Mouse (Mus musculus) layer of hippocampus, postnatal 25 days (tissue): ENCODE results near the gene Tnfsf9. TPM values are rescaled to one million over a fixed set of nuclear protein-coding genes. Genes with fewer than 3 reads are reported as not detected.
"Not testable (repeated sequence)": the region's sequence is repeated elsewhere in the genome, so short reads cannot be mapped to it uniquely, and the experiment has no call there.

ENCODE experiments used
- DNase-seq, 2 experiments: peaks; one replicate each; pipeline ENCODE4 v3.0.0; 2022; ENCODE audit warnings: mixed read lengths in 2 of 2, low spot score in 1 of 2; ENCODE audit errors: extremely low spot score in 1 of 2
- total RNA-seq, 2 experiments: library from RNA; stranded (reverse); gene quantifications; 2 replicates each; pipeline ENCODE4 v1.2.3; 2021

Tnfsf9 gene
- total RNA-seq, 2 experiments from 2014 or later: 0.54 to 0.85 TPM

DNA sequence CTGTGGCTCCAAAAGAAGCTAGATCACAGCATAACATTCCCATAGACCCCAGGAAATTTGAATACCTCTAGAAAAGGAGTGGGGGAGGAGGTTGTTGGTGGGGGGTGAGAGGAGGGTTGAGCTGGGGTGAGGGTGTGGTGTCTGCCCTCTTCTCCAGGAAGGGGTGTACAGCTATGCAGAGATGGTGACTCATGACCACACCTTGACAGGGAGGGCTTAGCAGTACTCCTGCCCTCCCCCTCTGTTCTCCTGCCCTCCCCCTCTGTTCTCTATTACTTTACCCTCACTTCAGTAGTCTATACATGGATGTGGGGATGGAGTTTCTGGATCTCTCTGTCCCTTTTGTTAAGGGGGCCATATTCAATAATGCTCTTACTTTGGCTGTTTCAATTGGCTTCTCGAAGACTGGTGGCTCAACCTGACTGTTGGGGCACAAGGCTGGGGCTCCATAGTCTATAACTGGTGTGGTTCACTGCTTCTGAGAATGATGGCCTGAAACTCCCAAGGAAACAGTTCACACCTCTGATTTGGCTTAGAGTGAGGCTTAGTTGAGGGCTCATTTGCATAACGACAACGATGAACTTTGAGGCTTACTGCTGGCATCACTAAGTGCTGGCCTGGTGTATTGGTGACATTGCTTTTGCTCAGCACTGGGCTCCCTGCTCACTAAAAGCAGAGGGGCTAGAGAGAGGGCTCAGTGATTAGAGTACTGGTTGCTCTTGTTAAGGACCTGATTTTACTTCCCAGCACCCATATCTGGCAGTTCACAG lies 20.9 kb downstream of the Tnfsf9 start:
- DNase-seq: no peak

DNA sequence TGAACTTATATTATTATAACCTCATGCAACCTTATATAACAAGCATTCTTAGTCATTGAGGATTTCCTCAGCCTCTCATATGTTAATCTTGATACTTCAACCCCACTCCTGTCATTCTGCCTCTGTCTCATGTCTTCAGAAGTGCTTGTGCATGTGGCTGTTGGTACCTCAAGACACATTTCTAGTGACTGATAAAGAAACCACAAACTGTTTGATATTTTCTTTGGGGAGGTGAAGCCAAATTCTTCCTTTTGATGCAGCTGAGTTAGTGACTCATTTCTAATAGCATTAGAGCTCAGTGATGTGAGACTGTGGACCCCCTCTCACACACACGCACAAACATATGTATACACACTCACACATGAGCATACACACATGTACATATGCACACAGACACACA lies 26.7 kb downstream of the Tnfsf9 start:
- DNase-seq: no peak

DNA sequence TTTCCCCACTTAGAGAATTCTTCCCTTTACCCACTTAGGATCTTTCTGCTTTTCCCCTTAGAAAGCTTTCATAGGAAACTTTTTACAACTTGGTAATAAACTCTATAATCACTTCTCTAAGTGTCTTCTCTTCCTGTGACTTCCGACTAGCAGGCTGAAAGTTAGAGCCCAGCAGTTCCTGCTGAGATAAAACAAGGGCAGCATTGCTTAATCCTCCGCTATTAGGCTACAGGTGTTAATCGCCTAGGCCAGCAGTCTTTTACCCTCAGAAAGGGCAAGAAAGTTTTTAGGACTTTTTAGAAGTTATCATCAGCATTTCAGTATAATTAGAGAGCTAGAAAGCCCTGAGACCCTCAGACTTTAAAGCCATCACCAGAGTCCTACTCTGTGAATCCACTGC lies 28.9 kb downstream of the Tnfsf9 start:
- DNase-seq: not testable (repeated sequence)

DNA sequence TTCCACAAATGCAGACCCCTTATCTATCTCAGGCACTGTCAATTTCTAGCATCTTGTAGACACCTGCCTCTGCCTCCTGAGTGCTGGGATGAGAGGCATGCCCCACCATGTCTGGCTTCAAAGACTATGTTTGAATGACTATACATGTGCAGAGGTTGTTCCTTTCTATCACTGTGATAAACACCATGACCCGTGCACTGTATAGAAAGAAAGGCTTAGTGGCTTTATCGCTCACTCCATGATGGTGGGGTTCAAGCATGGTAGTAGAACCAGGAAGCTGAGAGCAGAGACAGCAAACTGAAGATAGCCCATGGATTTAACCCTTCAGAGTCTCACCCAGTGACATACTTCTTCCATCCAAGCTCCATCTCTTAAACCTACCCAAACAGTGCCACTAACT lies 29.6 kb downstream of the Tnfsf9 start:
- no peak for DNase-seq

DNA sequence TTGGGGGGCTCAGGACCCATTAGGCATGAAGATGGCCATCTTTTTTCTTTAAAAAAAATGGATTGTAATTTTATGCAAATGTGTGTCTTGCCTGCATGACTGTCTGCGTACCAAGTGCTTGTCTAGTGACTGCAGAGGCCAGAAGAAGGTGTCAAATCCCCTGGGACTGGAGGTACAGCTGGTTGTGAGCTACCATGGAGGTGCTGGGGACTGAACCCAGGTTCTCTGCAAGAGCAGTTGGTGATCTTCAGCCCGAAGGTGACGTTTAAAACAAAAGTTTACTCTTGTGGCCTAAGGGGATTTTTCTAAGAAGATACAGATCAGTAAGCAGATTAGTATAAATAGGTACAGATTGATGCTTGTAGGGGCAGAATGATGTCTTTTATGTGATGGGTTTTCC lies 30.5 kb downstream of the Tnfsf9 start:
- DNase-seq: no peak

DNA sequence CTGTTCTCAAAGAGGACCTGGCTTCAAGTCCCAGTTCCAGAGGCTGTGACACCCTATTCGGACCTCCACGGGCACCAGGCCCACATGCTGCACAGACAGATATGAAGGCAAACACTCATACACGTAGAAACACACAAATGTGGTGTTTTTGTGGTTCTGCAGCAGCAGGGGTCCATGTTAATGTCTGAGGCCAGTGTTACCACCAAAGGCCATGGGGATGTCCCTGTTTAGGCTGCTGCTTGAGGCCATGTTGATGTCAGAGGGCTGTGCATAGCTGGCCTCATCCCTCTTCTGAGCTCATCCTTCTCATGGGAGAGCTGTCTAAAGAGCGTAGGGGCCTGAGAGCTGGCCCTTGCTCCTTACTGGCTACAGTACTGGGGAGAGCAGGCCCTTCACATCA lies 33.6 kb downstream of the Tnfsf9 start:
- no peak for DNase-seq

DNA sequence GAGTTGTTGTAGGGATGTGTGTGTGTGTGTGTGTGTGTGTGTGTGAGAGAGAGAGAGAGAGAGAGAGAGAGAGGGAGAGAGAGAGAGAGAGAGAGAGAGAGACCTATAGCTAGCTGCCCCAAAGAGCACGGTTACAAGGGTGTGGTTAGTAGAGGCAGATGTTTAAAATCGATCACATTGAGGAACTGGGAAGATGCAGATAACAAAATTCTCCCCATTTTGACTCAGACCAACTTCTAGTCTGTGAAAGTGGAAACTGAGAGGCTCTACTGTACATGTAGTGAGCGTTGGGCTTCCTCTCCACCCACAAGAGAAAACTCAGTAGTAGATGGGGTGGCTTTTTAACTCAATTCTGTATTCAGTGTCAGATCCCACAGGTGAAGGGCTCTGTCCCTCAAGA lies 34.6 kb downstream of the Tnfsf9 start:
- DNase-seq: no peak

DNA sequence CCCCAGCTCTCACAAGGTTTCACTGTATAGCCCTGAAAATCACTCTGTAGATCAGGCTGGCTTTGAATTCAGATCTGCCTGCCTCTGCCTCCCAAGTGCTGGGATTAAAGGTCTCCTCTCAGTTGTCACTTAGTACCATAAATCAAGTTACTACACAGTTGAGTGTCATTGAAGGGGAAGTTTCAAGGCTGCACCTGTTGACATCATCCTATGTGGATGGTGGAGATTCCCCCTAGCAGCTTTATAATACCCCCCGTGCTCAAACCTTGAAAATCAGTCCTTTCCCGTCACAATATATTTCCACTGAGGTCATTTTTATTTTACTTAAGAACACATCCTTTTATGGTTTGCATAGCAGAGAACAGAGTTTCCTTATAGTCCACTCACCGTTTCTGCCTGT lies 38.6 kb downstream of the Tnfsf9 start:
- DNase-seq: no peak

DNA sequence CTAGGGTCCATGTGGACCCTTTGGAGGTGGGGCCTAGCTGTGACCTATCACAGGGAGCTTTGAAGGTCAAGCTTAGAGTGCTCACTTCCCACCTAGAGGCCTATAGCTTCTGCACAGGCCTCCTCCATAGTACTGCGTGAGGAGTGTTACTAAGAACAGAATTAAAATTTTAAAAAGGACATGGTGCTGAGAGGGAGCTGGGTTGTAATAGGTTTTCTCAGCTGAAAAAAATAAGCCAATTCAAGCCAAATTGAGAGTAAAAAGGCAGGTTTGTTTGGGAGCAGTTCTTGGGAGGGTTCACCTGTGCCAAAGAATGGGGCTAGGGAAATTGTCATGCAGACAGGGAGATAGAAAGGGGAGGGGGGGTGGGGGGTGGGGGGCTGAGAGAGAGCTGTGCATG lies 40.0 kb downstream of the Tnfsf9 start:
- DNase-seq: no peak

DNA sequence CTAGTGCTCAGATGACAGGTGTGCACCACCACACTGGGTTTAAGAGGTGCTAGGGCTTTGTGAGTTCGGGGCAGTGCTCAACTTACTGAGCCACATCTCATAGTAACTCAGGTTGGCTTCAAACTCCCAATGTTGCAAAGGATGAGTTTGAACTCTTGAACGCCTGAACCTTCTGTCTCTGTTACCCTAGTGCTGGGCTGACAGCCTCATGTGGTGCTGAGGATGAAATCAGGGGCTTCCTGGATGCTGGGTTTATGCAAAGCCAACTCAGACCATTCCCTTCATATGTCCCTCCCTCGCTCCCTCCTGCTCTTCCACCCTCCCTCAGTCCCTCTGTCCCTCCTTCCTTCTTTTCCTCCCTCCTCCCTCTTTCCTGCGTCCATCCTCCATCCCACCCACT lies 43.2 kb downstream of the Tnfsf9 start:
- no peak for DNase-seq

DNA sequence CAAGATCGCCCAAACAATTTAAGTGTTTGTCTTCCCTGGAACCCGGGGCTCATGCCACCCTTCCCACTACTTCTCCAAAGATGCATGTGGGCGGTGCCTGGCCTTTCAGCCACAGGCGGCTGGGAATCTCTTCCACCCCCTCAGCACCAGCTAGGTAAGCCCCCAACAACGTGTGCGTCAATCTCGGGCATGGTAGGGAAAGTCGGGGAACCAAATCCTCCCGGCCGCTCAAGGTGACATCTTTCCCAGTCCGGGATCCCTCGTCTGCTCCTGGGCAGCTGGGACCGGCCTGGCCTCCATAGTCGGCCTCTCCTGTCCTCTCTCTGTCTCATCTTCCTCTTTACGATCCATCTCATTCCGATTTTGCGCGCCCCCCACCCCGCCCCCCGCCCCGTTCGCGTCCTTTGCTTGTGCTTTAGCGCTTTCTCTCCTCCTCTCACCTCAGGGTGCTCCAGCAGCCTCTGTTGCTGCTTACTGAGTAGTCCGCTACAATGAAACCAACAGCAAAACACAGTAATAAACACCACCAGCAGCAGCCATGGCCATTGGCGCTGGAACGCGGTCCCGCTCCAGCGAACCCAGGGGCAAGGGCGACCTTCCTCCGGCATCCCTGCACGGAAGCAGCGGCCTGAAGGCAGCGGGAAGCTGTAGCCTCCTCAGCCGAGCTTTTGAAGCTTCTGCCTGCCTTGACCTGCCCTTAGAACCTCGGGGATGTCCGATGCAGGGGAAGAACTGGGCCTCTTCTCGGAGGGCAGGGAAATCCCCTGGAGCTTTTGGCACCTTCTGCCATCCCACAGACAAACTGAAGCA lies 44.1 kb downstream of the Tnfsf9 start, which contains the start of gene Cd70:
Gene Cd70, minus strand, starts transcription at position 784 of the 810 bp plus-strand sequence.
- DNase-seq: no peak

DNA sequence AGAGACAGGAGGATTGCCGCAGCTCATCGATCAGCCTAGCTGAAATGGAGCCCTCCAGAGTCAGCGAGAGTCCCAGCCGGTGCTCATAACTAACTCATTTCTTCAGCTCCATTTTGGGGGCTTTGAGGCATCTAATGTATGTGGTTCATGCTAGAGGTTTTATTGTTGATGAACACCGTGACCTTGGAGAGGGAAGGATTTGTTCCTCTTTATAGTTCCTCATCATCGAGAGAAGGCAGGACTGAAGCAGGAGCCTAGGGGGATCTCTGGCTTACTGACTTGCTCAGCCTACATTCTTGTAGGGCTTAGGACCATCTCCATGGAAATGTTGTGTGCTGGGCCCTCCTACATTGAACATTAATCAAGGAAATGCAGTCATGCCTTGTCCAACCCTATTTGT lies 47.9 kb downstream of the Tnfsf9 start:
- DNase-seq: no peak

DNA sequence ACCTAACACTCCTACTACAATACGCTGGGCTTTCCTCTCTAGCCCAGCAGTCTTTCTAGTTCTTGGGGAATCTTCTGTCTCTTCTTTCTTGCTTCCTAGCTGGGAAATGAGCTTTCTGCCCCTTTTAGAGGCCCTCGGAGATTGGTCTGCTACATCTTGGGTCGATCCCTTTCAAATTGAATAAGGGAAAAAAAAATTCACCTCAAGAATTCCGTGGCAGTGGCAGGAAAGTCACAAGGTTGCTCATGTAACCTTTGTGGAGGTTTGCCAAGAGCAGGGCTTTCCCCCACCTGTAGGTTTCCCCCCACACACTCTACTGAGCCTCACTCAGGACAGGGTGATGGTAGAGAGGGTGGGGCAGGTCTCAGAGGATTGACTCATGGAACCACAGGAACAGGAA lies 48.7 kb downstream of the Tnfsf9 start:
- DNase-seq: no peak

Other genes with a start within 250 kb of the Tnfsf9 start
- gene Acsbg2, start 230.9 kb upstream of the Tnfsf9 start, total RNA-seq: not detected
- gene 1700061G19Rik, start 229.8 kb upstream of the Tnfsf9 start, total RNA-seq: under 1 TPM; 0.10 to 0.14 TPM
- gene Mllt1, start 169.9 kb upstream of the Tnfsf9 start, total RNA-seq: 10 to 100 TPM; 66.7 to 79.9 TPM
- gene Acer1, start 123.2 kb upstream of the Tnfsf9 start, total RNA-seq: not detected
- 10 to 100 TPM; 57.8 to 68.3 TPM for gene Clpp, start 115.0 kb upstream of the Tnfsf9 start, total RNA-seq
- gene Alkbh7, start 108.0 kb upstream of the Tnfsf9 start, total RNA-seq: 10 to 100 TPM; 22.8 to 24.1 TPM
- not detected for gene Pspn, start 105.3 kb upstream of the Tnfsf9 start, total RNA-seq
- gene Gtf2f1, start 94.0 kb upstream of the Tnfsf9 start, total RNA-seq: 10 to 100 TPM; 59.7 to 60.1 TPM
- gene Gm17949, start 93.9 kb upstream of the Tnfsf9 start, total RNA-seq: not detected
- 100 to 1,000 TPM; 113 to 117 TPM for gene Khsrp, start 73.8 kb upstream of the Tnfsf9 start, total RNA-seq
- gene Slc25a41, start 63.7 kb upstream of the Tnfsf9 start, total RNA-seq: under 1 TPM in 1 of 2 experiments, not detected in 1; 0.22 TPM
- gene Crb3, start 46.2 kb upstream of the Tnfsf9 start, total RNA-seq: under 1 TPM in 1 of 2 experiments, not detected in 1; 0.99 TPM
- 100 to 1,000 TPM; 351 to 373 TPM for gene Slc25a23, start 45.5 kb upstream of the Tnfsf9 start, total RNA-seq
- 1 to 10 TPM in 1 of 2 experiments, under 1 TPM in 1; 0.47 to 2.0 TPM for gene Dennd1c, start 26.8 kb upstream of the Tnfsf9 start, total RNA-seq
- gene Tubb4a, start 17.5 kb upstream of the Tnfsf9 start, total RNA-seq: 100 to 1,000 TPM; 633 to 647 TPM
- under 1 TPM in 1 of 2 experiments, not detected in 1; 0.61 TPM for gene Cd70, start 44.5 kb downstream of the Tnfsf9 start, total RNA-seq
- not detected for gene Tnfsf14, start 88.9 kb downstream of the Tnfsf9 start, total RNA-seq
- 1 to 10 TPM in 1 of 2 experiments, under 1 TPM in 1; 0.98 to 1.3 TPM for gene C3, start 122.8 kb downstream of the Tnfsf9 start, total RNA-seq
- gene Gpr108, start 143.1 kb downstream of the Tnfsf9 start, total RNA-seq: 10 to 100 TPM; 20.4 to 23.3 TPM
- 1 to 10 TPM; 5.9 to 7.4 TPM for gene Trip10, start 144.1 kb downstream of the Tnfsf9 start, total RNA-seq
- gene Vav1, start 173.8 kb downstream of the Tnfsf9 start, total RNA-seq: 1 to 10 TPM; 3.3 to 3.5 TPM